Mouse (Mus musculus) monocyte, adult 2 months (primary cell): Measurements from ENCODE around the gene Gldc.

Source experiments
- DNase-seq, 2 experiments: peaks; one replicate each; pipeline ENCODE4 v3.0.0; 2022; ENCODE audit warnings: low spot score in 2 of 2, low read depth in 1 of 2

Gene Gldc

DNA sequence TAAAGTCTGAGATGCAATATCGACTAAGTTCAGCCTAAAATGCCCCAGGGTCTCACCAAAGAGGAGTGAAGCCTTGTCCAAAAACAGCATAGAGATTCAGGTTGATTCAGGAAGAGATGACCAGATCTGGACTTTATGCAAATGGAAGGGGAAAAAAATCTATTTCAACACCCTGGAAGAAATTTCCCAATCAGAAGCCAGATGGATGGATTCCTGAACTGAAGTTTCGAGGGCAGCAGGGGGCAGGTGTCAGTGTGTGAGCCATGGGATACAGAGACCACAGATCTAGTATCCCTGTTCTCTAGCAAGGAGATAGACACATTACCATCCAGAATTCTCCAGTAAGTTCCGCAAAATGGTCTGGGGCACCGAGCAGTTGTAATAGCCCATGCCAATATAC lies 17.0 kb downstream of the Gldc start:
- no peak for DNase-seq

DNA sequence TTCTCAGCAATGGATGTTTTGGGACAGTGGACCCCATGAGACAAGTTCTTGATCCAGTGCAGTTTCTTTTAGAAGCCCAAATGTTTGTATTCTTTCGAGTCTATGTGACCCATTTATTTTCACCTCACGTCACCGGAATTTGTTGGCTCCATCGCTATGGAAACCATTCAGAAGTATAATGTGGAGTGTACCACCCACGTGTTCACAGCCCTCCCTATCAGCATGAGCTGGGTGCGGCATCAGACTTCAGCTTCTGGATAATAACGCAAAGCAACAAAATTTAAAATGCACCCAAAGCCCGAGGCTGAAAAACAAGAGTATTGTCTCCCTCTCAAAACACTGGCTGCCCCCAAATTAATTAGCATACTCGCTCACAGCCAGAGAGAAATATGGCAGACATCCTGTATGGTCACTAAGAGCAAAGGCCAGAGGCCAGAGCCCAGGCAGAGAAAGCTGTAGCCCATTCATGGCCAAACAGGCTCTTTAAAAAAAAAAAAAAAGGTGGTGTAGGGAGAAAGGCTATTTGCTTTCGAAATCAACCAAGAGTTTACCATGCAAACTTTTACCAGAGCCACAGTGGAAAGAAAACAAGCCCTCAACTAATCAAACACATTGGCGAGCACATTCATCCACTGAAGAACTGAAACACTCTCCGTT lies 18.1 kb downstream of the Gldc start:
- no peak for DNase-seq

DNA sequence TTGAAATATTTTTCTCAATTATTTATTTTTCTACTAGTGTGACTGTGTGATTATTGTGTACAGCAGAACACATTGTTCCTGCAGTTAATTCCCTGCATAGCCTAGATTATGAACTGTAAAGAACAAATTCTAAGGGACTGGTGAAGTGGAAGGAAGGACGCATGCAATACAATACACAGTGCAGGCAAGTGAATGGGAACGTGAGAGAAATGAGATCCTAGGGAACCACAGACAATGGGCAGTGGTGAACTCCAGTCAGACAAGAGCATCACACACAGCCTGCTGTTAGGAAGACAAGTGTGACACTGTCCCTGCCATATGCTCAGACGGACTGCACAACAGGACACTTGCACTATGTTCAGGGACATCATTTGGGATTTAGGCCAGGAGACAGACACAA lies 21.5 kb downstream of the Gldc start:
- no peak for DNase-seq

DNA sequence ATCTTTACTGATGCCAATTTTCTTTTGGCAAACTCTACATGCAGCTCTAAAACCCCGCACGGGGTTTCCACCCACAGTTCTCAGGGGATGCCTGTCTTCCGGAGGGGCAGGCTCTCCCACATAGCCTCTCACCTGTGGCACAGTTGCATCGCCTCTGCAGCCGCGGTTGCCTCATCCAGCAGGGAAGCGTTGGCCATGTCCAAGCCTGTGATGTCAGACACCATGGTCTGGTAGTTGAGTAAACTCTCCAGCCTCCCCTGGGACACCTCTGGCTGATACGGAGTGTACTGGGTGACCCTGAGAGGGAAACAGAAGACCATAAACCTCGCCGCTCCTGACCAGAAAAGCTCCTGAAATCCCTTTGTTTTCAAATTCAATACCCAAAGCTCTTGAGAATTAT lies 23.9 kb downstream of the Gldc start:
- no peak for DNase-seq

DNA sequence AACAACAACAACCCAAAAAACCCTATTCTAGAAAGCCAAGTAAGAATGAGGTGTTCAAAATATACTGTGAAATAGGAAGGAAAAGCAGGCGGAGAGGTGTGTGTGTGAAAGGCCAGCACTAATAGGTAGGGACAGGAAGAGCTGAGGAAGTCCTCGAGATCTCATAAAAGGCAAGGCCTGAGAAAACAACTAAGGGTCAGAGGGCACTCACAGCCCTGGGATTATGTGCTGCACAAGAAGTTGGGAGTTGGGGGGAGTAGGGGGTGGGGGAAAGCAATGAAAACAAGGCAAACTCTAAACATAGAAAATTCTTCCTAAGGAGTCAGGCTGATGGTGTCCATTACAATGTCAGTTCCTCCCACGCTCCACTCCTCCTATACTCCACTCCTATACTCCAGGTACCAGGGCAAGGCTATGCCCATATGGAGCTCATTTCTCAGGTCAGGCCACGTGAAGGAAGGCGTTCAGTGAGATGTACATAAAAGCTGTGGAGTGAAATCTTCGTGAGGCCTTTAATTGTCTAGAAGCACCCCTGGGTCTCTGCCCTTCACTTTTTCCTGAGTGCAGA lies 25.9 kb downstream of the Gldc start:
- no peak for DNase-seq

DNA sequence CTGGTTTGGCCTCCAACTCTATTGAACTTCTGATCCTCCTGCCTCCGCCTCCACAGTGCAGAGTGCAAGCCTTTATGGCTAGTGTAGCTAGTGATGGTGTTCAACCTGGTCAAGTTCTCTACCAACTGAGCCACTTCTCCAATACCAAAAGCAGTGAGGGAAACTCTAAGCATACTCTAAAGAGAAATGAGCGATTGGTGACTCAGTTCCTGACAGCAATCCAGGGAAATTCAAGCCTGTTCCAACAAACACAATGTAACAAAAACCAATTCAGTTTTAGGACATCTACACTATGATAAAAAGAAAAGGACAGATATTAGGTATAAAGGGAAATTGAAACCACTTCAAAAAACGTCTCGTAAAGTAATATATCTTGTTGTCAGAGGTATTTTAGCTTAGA lies 27.9 kb downstream of the Gldc start:
- DNase-seq, result no peak

DNA sequence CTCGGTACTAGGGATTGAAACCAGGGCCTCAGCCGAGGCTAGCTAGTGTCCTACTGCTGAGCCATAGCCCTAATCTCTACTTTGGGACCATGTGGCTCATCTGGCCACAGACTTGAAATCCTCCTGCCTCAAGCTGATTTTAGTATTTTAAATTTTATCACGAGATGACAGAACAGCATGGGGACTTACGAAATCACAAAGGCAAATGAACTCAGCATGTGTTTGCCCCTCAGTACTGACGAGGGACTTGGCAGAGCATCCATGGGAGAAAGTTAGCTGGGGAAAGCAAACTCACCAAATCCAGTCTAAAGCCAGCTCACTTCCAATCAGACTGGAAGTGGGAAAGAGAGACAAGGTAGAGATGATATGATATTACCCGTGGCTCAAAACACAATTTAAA lies 28.5 kb downstream of the Gldc start:
- no peak for DNase-seq

DNA sequence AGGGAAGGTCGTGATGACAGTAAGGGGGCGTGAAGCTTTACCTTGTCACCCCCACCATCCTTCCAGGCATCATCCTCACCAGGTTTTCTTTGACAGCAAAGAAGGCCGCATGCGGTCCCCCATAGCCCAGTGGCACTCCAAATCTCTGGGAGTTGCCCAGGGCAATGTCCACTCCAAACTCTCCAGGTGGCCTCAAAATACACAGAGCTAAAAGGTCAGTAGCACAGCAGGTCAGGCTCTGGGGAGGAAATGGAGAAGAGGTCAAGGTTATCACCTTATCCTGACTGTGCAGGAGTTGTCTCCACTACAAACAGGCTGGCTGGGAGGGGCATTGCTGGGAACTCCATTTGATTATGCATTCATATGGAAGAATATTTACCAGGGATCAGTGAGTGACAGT lies 30.1 kb downstream of the Gldc start:
- no peak for DNase-seq

DNA sequence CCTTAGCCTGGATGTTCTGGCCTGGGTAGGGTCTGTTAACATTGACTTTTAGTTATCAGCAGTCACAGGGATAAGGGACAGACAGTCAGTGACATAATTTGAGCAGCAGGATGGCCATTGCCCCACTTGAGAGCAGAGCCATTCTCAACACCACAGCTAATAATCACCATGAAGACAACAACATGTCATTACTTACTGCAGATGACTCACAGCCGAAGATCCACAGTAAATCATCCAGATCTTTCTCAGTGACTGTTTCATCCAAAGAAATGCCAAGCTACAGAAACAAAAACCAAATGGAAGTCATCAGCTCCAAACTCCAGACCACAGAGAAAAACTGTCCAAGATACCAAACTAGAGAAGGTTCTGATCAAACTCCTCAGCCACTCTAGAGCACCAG lies 38.9 kb downstream of the Gldc start:
- DNase-seq, result no peak

DNA sequence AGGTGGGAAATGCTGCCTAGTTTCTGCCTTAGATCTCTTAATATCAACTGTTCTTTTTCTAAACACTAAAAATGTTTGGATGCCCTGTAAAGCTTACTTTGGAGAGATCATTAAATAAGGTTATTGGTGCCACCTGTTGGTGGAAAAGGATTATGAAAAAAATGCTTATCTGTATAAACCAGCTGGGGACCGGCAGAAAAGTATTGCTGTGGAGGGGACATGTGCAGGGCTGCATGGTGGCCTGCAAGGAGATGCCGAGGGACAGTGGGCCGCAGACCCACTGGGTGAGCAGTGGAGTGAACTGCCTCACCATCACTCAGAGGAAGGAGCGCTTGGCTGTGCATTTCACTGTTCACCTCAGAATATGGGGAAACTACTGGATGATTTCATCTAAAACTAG lies 47.1 kb downstream of the Gldc start:
- no peak for DNase-seq

DNA sequence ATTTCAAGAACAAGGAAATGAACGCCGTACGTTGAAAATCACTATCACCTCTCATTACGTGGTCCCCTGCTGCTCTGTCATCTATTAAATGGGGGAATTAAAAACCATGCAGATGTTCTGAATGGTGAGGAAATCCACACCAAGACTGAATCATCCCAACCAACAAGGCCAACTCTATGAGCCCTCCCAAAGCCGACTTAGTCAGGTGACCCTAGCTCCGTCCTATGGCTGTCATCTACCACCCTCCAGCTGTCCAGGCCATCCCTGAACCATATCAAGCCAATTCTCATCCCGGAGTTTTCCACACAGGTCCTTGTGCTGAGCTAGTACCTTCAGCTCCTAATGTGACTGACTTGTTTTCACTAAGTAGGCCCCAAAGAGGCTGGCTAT lies 49.6 kb downstream of the Gldc start:
- no peak for DNase-seq

DNA sequence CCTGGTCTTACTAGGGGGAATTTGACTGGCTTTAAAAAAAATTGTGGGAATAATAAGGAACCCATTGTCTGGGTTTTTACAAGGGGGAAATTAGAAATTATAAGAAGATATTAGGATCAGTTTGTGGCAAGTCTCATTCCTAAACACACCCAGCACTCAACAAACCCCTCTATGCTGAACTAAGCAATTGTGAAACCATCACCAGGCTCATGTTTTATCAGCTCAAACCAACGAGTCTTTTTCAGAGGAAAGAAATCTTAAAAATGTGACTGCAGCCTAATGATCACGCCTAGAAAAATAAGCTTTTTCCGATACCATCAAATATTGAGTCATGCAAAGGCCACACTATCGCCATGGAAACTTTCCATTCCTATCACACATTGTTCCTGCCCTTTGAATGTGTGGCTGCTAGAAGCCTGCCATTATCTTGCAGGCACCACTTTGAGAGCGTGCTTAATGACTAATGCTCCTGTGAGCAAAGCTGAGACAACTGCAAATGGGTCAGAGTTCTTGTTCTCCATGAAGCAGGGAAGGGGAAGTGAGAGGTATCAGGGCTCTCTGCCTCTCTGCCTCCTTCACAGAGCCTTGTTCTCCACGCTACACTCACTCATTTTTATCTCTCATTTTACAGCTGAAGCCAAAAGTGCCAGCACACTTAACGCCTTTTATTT lies 50.1 kb downstream of the Gldc start:
- DNase-seq, result no peak

DNA sequence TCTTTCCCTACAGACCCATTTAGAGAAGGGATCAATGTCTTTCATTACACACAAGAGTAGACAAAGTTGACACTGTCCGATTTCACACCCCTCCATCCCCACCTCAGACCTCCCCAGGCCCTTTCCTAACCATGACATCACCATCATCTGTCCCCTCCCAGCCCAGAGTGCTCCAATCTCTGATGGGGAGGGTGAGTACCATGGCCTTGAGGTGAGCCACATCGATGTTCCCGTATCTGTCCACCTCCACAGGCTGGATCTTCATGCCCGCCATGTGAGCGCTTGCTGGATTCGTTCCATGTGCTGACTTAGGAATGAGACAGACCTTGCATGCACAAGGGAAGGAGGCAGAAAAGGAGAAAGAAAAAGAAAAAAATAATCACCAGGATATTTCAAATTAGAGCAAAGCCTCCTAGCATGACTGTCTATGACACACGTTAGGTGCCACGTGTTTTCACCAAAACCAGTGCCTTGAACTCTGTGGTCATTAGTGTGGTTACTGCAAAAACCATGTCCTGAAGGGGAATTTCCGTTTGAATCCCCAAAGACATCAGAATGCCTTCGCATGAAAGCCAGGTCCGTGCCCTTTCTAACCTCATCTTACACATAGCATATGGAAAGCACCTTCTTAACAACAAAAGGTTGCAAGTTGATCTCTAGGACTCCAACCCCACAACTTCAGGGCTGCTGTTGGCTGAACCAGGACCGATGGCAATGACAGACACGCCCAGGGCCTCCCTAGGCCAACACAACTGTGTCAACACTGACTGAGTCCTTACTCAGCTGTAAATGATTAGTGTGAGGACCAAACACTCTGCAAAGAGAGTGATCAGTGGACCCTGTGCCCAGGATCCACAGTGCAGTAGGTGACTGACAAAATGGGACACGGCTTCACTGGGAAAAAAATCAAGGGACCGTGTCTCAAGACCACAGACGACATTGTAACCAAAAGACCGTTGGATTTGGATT lies 56.6 kb downstream of the Gldc start:
- no peak for DNase-seq

DNA sequence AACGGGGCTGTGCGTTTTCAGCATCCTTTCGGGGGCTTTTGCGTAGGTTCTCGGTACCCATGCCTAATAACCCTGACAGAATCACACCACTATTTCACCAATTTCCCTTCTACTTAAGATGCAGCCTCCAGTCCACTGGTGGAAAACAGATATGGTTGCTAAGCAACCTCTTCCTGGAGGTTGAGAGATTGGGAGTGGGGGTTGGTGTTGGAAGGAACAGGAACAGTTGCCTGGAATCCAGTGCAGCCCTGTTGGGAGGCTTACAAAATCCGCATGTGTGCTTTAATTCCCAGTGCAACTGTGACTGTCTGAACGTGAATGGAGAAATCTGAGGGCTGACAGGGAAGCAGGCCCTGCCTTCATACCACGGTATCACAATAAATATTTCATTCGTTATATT lies 57.5 kb downstream of the Gldc start:
- no peak for DNase-seq

DNA sequence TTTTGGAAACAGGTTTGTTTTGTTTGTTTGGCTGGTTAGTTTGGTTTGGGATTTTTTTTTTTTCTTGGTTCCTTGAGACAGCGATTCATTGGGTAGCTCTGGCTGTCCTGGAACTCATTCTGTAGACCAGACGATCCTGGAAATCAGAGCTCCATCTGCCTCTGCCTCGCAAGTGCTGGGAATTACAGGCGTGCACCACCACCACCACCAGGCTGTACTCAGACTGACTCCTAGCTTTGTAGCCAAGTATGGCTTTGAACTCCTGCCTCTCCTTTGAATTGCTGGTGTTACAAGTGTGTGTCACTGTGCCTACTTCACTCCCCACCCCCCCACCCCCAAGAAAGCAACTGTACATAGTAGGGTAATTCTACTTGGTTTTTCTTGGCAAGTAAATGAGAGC lies 58.0 kb downstream of the Gldc start:
- DNase-seq, result no peak

DNA sequence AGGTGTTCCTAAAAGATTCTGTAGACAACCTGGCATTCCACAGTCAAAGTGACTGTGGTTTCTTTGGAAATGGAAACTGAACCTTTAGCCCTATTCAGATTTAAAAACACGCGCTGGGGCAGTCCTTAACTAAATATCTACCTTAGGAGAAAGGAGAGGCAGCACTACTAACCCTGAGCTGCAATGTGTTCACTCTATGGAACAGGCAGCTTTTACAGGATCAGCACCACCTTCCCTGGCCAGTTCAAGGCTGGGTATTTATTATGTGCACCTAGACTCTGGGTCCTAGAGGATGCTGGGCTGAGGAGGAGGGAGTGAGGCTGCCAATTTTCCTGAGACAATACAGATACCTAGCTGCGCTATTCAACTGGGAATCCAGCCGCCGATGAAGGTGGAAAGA lies 59.6 kb downstream of the Gldc start:
- DNase-seq, result no peak

DNA sequence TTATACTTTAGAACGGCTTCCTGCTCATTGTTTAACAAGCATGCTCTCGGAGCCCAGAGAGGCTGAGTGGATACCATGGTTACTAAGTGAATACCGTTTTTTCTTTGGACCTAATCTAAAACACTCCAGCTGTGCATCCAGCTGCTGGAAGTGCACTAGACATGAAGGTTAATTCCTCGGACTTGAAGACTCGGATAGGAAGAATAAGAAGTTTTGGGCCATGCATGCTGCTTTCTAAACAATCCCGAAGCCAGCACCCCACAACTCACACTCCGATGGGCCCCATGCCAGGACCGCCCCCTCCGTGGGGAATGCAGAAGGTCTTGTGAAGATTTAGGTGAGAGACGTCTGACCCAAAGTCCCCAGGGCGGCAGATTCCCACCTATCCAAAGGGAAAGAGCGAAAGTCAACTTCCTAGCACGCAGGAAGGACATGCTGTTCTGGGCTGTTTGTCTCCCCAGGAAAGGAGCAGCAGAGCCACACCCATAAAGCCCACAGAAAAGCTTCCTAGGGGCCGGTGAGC lies 60.2 kb downstream of the Gldc start:
- DNase-seq, result no peak

DNA sequence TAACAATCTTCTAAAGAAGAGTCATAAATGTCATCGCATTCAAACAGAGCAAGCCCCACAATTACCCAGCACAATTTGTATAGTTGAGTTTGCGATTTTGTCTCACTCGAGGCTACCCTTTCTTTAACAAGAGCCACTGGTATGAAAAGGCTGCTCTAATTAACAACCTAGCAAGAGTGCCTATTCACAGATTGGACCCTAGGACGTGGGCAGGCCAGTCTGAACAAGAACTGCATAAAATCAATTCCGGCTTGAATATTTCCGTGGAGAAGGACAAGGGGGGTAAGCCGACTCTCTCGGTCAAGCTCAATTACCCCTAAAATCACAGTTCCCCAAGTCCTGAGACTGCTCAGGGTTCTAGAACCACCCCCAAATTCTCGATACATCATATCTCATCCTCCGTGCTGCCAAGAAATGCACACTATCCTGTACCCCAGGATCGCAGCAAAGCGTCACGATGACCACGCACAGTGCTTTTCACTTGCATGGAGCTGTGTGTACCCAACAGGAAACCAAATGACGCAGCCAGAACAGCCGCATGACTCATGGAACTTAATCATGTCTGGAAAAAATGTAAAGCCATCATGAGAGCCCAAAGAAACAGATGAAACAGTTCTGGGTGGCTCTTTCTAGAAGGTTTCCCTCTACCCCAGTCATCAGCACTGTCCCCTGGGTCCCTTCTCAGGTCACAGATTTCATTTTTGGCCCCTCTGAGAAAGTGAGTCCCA lies 62.1 kb downstream of the Gldc start:
- DNase-seq, result no peak

DNA sequence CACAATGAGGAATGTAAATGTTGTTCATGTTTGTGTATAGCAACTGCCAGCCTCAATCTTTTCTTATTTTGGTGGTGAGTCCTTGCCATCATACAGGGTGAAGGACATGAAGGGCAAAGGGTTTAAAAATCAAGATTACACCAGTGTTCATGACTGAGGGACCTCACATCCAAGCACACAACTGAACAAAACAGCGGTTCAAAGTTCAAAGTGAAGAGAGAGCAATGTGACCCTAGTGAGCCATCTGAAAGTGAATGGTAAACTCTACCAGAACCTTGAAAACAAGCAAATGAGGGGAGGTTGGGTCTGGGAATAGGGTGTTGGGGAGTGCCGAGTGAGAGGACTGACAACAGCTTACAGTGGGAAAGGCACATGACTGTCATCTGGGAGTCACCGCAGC lies 63.8 kb downstream of the Gldc start:
- DNase-seq, result no peak

DNA sequence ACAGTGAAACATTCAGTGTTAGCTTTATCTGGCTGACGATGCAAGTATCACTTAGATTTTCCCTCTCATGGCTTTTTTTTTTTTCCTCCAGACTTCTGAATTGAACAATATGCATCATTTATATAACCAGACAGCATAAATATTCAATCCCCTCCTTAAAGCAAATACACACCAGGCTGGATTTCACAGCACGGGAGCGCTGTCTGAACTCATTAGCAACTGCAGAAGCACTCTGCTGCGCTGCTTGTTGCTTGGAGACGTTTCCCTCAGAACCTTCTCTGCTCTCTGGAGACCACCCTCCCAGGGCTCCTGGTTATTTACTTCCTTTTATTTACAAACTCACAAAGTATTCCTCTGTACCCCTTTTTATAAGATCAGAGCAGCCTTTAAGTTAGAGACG lies 66.1 kb downstream of the Gldc start:
- DNase-seq, result no peak

DNA sequence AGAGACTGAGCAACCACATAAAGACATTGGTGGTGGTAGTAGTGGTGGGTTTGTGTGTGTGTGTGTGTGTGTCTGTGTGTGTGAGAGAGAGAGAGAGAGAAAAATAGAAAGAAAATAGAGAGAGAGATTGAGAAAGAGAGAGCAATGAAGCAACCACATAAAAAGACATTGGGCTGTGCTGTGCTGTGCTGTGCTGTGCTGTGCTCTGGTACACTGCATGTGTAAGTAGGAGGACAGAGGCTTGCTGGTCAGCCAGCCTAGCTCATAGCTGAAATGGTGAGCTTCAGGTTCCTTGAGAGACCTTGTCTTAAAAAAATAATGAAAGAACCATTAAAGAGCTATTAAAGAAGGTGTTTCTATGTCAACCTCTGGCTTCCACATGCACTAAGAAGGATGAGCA lies 66.6 kb downstream of the Gldc start:
- no peak for DNase-seq
